Mouse (Mus musculus) heart, postnatal 14 days (tissue): ENCODE results near the gene Smurf1. TPM values are rescaled to one million over a fixed set of nuclear protein-coding genes. Genes with fewer than 3 reads are reported as not detected.

Source experiments
- DNase-seq, 2 experiments: peaks; one replicate each; pipeline ENCODE4 v3.0.0; 2021 to 2022
- intact Hi-C: fragments of 180-260 bp; cut with DNase I; formaldehyde crosslinking; loops from one replicate; pipeline ENCODE4 v1.15.1; 2025
- microRNA-seq, 2 experiments: library from miRNA; unstranded; fragments of <30 nt; microRNA quantifications; one replicate each; pipeline ENCODE4 v1.2.0; 2021 to 2022
- total RNA-seq, 2 experiments: library from RNA; stranded (reverse); gene quantifications; 2 replicates each; pipeline ENCODE4 v1.2.3; 2021

The Smurf1 gene
- total RNA-seq, 2 experiments from 2014 or later: 23.7 to 25.4 TPM

- intact Hi-C loops: no loop called here
- peak; percentile 65 to 74 for DNase-seq
Observed at GRCm38 (mm10) chr5:144828365-144829102, 137.1 kb downstream of the Smurf1 start.

Small RNA genes within 50 kb of the gene (microRNA-seq; reads per million reads assigned to microRNA genes)
- gene Mir7039: 0 to 1.1 reads per million in 2 experiments

Other genes with a start within 250 kb of the Smurf1 start
- gene Tmem130, start 204.0 kb downstream of the Smurf1 start, total RNA-seq: under 1 TPM; 0.10 to 0.17 TPM
- 10 to 100 TPM; 54.8 to 55.3 TPM for gene Trrap, start 198.1 kb downstream of the Smurf1 start, total RNA-seq
- gene Gm4871, start 66.9 kb upstream of the Smurf1 start, total RNA-seq: not detected
- gene 1700018F24Rik, start 77.1 kb upstream of the Smurf1 start, total RNA-seq: not detected
- gene Arpc1a, start 118.0 kb upstream of the Smurf1 start, total RNA-seq: 10 to 100 TPM; 63.3 to 67.2 TPM
- not detected for gene Kpna7, start 118.2 kb upstream of the Smurf1 start, total RNA-seq
- 100 to 1,000 TPM in 1 of 2 experiments, 10 to 100 TPM in 1; 97.2 to 113 TPM for gene Arpc1b, start 148.4 kb upstream of the Smurf1 start, total RNA-seq
- 10 to 100 TPM; 41.6 to 42.6 TPM for gene Pdap1, start 174.4 kb upstream of the Smurf1 start, total RNA-seq
- 10 to 100 TPM; 59.5 to 73.7 TPM for gene Bud31, start 174.5 kb upstream of the Smurf1 start, total RNA-seq
- gene Ptcd1, start 201.3 kb upstream of the Smurf1 start, total RNA-seq: 10 to 100 TPM; 27.1 to 27.8 TPM
- gene Cpsf4, start 201.4 kb upstream of the Smurf1 start, total RNA-seq: 10 to 100 TPM; 10.3 to 12.4 TPM
- gene Atp5j2, start 226.2 kb upstream of the Smurf1 start, total RNA-seq: 100 to 1,000 TPM; 871 to 935 TPM
- 1 to 10 TPM; 6.3 to 6.6 TPM for gene Zkscan14, start 236.0 kb upstream of the Smurf1 start, total RNA-seq
- 10 to 100 TPM in 1 of 2 experiments, 1 to 10 TPM in 1; 9.9 to 10.0 TPM for gene Zkscan5, start 238.7 kb upstream of the Smurf1 start, total RNA-seq